Mouse (Mus musculus) embryonic fibroblast, embryonic 13.5 days (primary cell): Measurements from ENCODE around the gene Msh4. TPM values are rescaled to one million over a fixed set of nuclear protein-coding genes. Genes with fewer than 3 reads are reported as not detected.

Experiments
- H3K27ac ChIP-seq: 2 replicates; pipeline ENCODE4 v1.5.1; 2012; ENCODE audit warnings: low read length, control low read depth, inconsistent platforms; ENCODE audit not compliant: insufficient read depth
- H3K4me1 ChIP-seq: 2 replicates; pipeline ENCODE4 v1.6.1; 2011; ENCODE audit warnings: low read length; ENCODE audit not compliant: control insufficient read depth, insufficient read depth
- H3K4me3 ChIP-seq: 2 replicates; pipeline ENCODE4 v1.5.1; 2011; ENCODE audit warnings: mild to moderate bottlenecking, control low read depth, low read length; ENCODE audit not compliant: insufficient read depth
- CTCF ChIP-seq: IDR thresholded peaks from 2 replicates; pipeline ENCODE4 v1.5.1; 2011; ENCODE audit warnings: mild to moderate bottlenecking, control low read depth, low read length, moderate library complexity, borderline replicate concordance; ENCODE audit not compliant: insufficient read depth
- POLR2A ChIP-seq: IDR thresholded peaks from 2 replicates; pipeline ENCODE4 v1.6.1; 2011; ENCODE audit warnings: low read depth, mild to moderate bottlenecking, control low read depth, low read length, moderate library complexity
- polyA plus RNA-seq: library from polyadenylated mRNA; stranded (reverse); fragments of >200 nt; gene quantifications from 2 replicates; pipeline ENCODE4 v1.2.4, GENCODE M21; 2011; ENCODE audit warnings: low read depth; ENCODE audit not compliant: missing spikeins, insufficient read length

The Msh4 gene
- polyA plus RNA-seq, 1 experiment, result 0.32 TPM

DNA sequence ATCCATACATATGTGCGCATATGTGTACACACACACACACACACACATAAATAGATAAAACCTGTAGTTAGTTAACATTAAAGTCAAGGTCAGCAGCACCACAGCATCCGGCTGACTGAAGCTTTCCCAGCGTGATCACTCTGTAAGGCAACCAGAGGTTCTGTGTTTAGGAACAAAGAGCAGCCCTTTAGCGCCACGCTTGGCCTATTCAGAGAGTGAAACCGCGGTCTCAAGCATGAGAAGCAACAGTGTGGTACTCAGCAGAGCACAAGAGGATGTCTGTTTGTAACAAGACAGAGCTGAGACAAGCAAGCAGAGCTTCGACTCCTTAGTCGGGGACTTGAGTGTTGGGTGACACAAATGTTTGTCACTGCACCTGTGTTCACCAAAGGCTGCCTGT lies 86.5 kb downstream of the Msh4 start:
- Histone ChIP-seq H3K4me3 (no peak overlapping the region), H3K4me1 (no peaks in the 10 kb centered on the region), H3K27ac (no peak overlapping the region)
- TF ChIP-seq POLR2A (no peak), CTCF (no peak)

DNA sequence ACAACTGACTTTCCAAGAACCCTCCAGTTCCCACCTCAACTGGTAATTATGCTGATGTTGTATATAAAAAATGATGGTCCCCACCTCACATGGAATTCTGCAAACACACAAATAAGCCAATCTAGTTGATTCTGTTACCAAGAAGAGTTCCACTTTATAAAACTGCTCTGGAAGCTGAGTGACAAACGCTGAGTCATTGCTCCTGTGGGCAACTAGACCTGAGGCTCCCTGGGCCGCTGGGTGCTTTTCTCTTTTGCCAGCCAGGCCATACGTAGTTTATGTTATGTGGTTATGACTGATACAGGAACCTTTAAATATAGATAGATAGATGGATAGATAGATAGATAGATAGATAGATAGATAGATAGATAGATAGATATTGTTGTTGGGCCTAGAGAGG lies 87.2 kb downstream of the Msh4 start:
- no peaks in the 10 kb centered on the region for H3K4me1 ChIP-seq
- H3K4me3 ChIP-seq, result no peak overlapping the region
- TF ChIP-seq POLR2A (no peak), CTCF (no peak)
- no peak overlapping the region for H3K27ac ChIP-seq

GRCm38 (mm10) chr3:153817376-153817890 lies 88.5 kb downstream of the Msh4 start:
- no peak overlapping the region for H3K4me3 ChIP-seq
- TF ChIP-seq CTCF (no peak), POLR2A (no peak)
- H3K27ac ChIP-seq, result no peak overlapping the region
- H3K4me1 ChIP-seq, result no peaks in the 10 kb centered on the region

GRCm38 (mm10) chr3:153814026-153814425 lies 91.9 kb downstream of the Msh4 start:
- Histone ChIP-seq H3K4me3 (no peak overlapping the region), H3K4me1 (no peaks in the 10 kb centered on the region), H3K27ac (no peak overlapping the region)
- TF ChIP-seq CTCF, result no peak
- no peak for TF ChIP-seq POLR2A

DNA sequence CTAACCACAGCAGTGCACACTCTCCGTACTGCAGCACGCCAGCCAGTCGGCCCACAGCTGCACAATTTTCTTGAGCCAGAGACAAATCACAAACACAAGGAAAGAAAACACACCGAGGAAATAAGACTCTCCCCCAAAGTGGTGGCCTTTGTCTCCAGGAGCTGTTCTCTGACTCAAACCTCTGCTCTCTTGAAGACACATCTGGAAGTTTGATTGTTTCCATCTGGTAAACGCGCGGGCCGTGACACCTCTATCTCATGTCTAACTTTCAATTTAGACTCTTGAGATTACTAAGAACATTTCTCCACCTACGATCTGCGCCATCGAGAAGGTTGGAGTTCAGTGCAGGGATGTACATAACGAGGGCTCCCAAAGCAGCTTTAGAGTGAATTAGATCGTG lies 97.5 kb downstream of the Msh4 start:
- no peak for TF ChIP-seq CTCF
- no peak for TF ChIP-seq POLR2A
- Histone ChIP-seq H3K4me3 (no peak overlapping the region), H3K27ac (no peak overlapping the region), H3K4me1 (0 out of 2 replicates have a peak, but pooled peaks cover 3% of the 10 kb centered on the region)

DNA sequence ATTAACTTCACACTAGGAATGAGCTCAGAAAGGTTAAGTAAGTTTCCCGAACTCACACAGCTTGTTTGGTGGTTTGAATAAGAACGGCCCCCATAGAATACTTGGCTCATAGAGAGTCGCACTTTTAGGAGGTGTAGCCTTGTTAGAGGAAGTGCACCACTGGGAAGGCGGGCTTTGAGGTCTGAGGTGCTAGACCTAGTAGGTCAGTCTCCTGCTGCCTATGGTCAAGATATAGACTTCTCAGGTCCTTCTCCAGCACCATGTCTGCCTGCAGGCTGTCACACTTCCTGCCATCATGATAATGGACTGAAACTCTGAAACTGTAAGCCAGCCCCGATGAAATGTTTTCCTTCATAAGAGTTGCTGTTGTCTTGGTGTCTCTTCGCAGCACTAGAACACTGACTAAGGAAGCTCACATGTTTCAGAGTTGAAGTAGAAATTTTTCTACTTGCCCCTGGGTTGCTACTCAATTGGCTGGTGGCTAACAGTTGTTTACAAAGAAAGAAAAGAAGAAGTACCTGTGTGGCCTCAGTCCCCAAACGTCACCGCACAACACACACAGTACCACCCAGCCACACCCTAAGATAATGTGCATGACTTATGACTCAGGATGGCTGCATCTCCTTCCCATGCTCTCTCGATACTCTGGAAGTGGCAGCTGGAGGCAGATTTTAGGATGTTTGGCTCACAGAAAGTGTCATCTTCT lies 98.3 kb downstream of the Msh4 start:
- TF ChIP-seq CTCF (no peak), POLR2A (no peak)
- H3K4me1 ChIP-seq, result 0 out of 2 replicates have a peak, but pooled peaks cover 3% of the 10 kb centered on the region
- no peak overlapping the region for H3K27ac ChIP-seq
- H3K4me3 ChIP-seq, result no peak overlapping the region

Other genes starting within 250 kb of the Msh4 start
- 1.6 and 2.5 TPM in 2 replicates for gene St6galnac3, start 181.0 kb downstream of the Msh4 start, polyA plus RNA-seq
- gene Asb17, start 61.9 kb downstream of the Msh4 start, polyA plus RNA-seq, result not detected in 2 replicates
- 66.8 and 71.9 TPM in 2 replicates for gene Rabggtb, start 6.9 kb upstream of the Msh4 start, polyA plus RNA-seq
- 54.6 and 62.2 TPM in 2 replicates for gene Acadm, start 38.5 kb upstream of the Msh4 start, polyA plus RNA-seq
- 0.13 and 0.35 TPM in 2 replicates for gene Slc44a5, start 67.3 kb upstream of the Msh4 start, polyA plus RNA-seq